Mouse (Mus musculus): ENCODE data around the gene Gm42791.

DNA sequence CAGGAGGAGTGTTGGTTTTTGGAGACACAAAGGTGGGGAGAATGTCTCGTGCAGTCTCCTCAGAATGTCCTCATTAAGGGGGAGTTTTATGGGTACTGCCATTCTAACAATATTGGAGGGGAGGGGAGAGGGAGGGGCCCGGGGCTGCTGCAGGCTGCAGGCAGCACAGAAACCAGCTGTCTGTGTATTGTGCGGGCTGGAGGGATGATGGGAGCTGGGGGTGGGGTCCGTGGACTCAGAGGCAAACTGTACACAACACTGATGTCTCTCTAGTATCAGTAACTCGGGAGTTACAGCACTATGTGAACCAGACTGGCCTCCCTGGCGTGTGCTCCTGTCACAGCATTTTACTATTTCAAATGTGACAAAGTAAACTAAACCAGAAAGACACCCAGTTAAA, 60.5 kb downstream of the Gm42791 start:
- TF ChIP-seq EP300 (IDR thresholded peaks at IDR 0.05; ENCODE audit: low read depth) = no peak
- TF ChIP-seq CTCF (IDR thresholded peaks at IDR 0.05; ENCODE audit: low read depth) = no peak
